Mouse (Mus musculus): ENCODE data around the gene Serpina5. TPM values are rescaled to one million over a fixed set of nuclear protein-coding genes. Genes with fewer than 3 reads are reported as not detected.
"Not testable (repeated sequence)": the region's sequence is repeated elsewhere in the genome, so short reads cannot be mapped to it uniquely, and the experiment has no call there.

Serpina5 gene
- total RNA-seq (2017), result not detected in 3 replicates

DNA sequence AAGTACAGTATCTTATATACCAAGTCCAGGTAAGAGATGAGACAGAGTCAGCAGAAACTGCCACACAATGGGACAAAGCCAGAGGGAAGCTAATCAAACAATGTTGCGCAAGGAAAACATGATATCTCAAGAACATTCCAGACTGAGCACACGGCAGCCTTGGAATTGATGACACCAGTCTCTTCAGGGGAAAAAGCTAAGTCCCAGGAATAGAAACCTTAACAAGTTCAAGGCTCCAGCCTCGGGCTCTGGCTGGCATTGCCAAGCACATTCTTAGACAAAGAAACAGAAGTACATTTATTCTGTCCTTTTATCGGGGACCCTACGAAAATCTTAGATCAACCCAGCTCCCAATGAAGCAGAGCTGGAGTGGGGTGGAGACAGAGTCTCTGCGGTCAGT is at the start of gene Serpina5:
TSS of gene Serpina5 (plus strand) at position 346 of the 400 bp plus-strand sequence.
- ATAC-seq (replicated peaks; ENCODE audit: insufficient number of reproducible peaks, low FRiP score, low TSS enrichment, poor library complexity, severe bottlenecking), result no peak

DNA sequence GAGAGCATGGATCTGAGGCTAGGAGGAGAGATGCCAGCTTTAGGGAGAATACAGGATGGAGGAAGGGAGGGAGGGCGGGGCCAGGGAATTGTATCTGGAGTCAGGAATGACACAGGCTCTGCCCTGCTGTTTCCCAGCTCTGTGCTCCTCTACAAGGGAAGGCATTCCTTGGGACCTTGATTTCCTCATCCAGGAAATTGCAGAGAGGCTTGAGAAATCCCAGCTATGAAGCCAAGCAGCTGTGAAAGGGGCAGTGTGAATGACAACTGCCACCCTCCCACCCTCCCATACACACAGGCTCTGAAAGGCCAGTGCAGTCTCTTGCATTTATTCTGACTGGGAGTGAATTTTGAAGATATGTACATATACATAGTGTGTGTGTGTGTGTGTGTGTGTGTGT is 46.9 kb upstream of the Serpina5 start:
- no peak for ATAC-seq (replicated peaks; ENCODE audit: insufficient number of reproducible peaks, low FRiP score, low TSS enrichment, poor library complexity, severe bottlenecking)

DNA sequence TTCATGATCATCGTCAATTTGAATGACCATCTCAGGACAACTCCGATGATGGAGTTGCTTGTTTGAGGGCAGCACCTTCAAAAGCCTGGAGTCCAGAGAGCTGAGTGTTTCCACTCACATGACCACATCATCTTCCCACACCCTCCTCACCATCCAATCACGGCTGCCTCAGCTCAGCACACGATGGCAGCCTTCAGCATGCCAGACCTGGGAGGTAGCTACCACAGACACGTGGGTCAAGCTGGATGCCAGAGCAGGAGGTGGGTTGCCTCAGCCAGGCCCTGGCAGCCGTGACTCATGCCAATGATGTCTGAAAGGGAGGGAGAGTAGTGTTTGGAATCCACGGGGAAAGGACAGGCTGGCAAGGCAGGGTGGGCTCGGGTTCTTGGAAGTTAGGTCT is 45.2 kb upstream of the Serpina5 start:
- ATAC-seq (replicated peaks; ENCODE audit: insufficient number of reproducible peaks, low FRiP score, low TSS enrichment, poor library complexity, severe bottlenecking), result no peak

DNA sequence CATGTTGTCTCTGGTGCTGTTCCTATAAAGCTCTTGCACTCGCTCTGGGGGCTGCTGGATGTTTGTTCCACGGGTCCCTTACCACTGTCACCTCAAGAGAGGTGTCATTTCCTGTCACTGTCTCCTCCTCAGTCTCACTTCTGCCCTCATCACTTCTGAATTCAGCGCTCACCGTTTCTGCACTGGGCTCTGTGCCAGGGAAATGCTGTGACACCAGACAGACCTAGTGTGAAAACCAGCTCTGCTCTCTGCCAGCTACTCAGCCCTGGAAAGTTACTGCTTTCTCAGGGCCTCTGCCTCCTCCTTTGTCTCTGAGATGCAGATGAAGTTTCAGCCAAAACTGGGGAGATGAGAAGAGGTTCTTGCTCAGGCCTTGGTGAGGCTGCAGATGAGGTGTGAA is 43.9 kb upstream of the Serpina5 start:
- peak; percentile 58 for ATAC-seq (replicated peaks; ENCODE audit: insufficient number of reproducible peaks, low FRiP score, low TSS enrichment, poor library complexity, severe bottlenecking)

DNA sequence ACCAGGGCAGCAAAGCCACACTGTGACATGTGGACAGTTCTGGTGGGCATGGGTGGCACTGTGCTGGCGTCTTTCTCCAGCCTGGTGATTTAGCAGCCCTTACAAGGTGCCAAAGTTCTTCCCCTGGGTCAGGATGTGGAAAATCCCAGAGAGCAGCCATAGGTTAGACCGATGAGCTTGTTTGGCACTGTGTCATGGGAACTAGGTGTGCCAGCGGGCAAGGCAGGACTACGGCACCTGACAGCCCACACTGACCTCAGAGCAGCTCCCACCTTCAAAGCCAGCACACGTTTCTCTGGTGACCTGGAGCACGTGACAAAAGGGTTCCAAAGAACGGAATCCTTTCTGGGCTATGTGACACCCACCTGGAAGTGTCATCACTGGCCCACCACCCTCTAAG is 43.4 kb upstream of the Serpina5 start:
- no peak for ATAC-seq (replicated peaks; ENCODE audit: insufficient number of reproducible peaks, low FRiP score, low TSS enrichment, poor library complexity, severe bottlenecking)

DNA sequence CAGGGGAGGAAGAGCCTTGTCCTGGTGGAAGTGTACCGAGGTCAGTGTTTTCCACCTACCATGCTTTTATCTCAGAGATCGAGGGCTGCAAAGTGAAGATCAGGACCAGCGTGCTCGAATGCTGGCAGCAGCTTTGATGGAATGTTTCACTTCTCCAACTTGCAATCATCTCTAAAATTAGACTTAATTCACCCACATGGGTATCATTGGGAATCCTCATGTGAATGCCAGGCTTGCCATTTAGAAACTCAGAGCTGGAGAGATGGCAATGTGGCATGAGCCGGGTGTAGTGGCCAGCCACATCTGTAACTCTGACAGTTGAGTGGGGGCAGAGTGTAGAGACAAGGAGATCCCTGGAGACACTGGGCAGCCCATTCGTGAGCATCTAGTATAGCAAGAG is 40.8 kb upstream of the Serpina5 start:
- no peak for ATAC-seq (replicated peaks; ENCODE audit: insufficient number of reproducible peaks, low FRiP score, low TSS enrichment, poor library complexity, severe bottlenecking)

DNA sequence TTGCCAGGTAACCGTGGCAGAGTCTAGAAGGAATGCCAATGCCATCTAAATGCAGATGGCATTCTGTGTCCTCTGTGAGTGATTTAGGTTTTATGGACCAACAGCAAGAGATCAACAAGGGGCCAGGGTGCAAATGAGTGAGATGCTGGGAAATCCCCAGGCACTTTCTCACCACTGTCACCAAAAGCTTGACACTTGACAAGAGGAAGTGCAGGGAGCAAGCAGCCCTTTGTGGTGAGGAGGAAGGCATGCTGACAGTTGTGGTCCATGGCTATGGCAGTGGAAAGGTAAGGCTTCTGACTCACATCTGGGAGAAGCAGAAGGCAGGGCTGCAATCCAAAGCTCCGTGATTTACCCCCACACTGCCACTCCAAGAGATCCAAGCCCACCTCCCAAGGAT is 39.1 kb upstream of the Serpina5 start:
- peak; percentile 54; the same call in 1 of the 2 replicates for ATAC-seq (replicated peaks; ENCODE audit: insufficient number of reproducible peaks, low FRiP score, low TSS enrichment, poor library complexity, severe bottlenecking)

DNA sequence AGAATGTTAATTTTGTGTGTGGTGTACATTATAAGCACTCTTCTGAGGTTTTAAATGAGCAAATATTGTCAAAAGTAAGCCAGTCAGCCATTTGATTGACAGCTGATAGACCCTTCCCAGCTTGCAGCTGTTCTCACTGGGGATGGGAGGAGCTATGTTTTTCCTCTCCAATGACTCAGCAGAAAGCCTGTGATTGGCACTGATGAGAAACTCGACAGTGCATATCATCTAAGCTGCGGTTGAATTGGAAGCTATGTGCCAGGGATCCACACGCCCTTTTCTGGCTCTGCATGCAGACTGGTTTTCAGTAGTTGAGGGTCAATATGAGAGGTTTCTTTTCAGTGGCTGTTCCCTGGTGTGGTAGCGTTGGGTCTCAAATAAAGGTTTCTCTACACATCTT is 36.4 kb upstream of the Serpina5 start:
- no peak for ATAC-seq (replicated peaks; ENCODE audit: insufficient number of reproducible peaks, low FRiP score, low TSS enrichment, poor library complexity, severe bottlenecking)

DNA sequence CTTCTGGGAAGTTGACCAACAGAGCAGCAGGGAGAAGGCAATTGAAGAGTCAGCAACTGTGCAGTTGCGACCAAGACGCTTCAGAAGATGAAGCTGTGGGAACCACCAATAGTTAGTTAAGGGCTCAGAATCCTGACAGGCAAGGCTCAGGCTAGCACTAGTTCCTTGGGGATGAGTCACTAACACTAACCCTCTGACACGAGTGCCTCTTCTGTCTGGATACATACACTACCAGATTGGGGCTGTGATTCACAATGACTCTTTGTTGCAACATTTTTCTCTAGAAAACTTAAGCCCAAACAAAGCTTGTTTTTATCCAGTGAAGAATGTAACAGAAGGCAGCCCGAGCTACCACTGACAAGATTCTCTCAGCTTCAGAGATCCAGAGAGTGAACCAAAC is 35.9 kb upstream of the Serpina5 start:
- ATAC-seq (replicated peaks; ENCODE audit: insufficient number of reproducible peaks, low FRiP score, low TSS enrichment, poor library complexity, severe bottlenecking), result no peak

DNA sequence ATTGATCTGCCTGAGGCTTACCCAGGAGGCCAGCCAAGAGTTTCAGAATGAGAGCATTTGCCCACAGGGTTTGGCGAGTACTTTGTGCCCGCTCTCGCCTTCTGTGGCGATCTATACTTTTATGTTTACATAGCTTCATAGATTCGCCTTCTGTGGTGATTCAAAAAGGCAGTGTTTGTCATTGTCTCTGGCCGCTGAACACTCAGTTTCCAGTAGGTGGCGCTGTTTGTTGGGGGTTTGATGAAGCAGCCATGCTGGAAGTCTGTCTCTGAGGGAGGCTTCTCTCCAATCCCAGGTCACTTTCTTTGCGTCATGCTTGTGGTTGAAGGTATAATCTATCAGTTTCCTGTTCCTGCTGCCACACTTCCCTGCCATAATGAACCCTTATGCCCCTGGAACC is 34.7 kb upstream of the Serpina5 start:
- 0 out of 2 replicates have a peak, but pooled peaks have one; percentile 25 for ATAC-seq (replicated peaks; ENCODE audit: insufficient number of reproducible peaks, low FRiP score, low TSS enrichment, poor library complexity, severe bottlenecking)

DNA sequence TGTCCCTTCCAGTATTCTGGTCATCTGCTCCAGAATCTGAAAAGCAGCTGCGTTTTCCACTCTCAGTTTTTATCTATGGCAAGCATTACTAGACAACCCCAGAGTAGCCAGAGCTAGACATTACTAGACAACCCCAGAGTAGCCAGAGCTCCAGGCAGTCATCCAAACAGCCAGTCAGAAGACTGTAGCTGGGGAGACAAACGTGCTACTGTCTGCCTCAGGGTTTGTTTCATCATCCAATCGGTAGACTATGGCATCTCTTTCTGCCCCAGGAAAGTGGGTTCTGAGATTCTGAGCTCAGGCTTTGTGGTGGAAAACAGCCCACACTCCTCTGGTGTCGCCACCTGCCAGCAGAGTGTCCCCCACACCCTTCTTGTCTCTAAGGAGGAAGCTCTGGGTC is 33.4 kb upstream of the Serpina5 start:
- peak; percentile 49 for ATAC-seq (replicated peaks; ENCODE audit: insufficient number of reproducible peaks, low FRiP score, low TSS enrichment, poor library complexity, severe bottlenecking)

DNA sequence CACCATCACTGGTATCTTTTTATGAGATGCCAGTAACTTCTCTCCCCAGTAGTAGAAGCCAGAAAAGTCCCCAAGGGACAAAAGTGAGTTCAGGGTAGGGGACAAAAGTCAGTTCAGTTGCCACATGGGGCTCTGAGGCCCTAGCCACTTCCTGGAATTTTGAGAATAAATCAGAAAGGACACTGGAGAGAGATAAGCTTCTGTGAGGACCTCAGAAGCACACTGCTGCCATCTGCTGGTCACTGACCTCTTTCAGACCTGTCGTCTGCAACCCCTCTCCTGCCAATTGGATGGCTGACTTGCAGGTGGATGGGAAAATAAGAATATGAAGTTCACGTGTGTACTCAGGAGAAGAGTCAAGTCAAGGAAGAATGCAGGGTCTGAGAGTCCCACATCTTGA is 31.3 kb upstream of the Serpina5 start:
- no peak for ATAC-seq (replicated peaks; ENCODE audit: insufficient number of reproducible peaks, low FRiP score, low TSS enrichment, poor library complexity, severe bottlenecking)

DNA sequence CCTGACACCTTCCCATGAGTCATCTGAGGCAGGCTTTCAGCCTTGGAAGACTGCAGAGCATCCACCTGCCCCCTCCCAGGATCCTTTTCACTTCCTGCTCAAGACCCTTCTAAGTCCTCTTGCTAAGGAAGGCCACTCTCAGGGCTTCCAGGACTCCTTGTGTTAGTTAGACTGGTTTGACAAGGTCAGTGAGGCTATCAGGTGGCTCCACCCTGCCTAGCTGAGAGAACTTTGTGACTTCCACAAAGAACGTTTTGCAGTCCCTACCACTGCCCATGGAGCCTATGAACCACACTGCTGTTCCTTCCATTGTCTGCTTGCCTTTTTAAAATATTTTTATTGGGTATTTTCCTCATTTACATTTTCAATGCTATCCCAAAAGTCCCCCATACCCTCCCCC is 29.2 kb upstream of the Serpina5 start:
- no peak for ATAC-seq (replicated peaks; ENCODE audit: insufficient number of reproducible peaks, low FRiP score, low TSS enrichment, poor library complexity, severe bottlenecking)

DNA sequence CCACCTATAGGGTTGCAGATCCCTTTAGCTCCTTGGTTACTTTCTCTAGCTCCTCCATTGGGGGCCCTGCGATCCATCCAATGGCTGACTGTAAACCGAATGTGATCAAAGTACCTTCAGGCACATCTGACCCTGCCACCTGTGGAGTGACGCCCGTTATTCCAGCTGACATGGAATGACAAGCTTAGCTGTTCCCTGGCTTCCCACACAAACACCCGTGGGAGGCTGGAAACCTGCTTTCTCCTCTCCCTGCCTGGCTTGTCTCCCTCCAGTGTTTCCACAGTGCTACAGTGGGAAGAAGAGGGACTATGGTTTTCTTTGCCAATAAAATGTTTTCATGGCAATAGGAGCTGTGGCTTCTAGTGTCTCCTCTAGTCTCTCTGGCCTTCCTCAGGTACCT is 28.6 kb upstream of the Serpina5 start:
- ATAC-seq (replicated peaks; ENCODE audit: insufficient number of reproducible peaks, low FRiP score, low TSS enrichment, poor library complexity, severe bottlenecking), result no peak

DNA sequence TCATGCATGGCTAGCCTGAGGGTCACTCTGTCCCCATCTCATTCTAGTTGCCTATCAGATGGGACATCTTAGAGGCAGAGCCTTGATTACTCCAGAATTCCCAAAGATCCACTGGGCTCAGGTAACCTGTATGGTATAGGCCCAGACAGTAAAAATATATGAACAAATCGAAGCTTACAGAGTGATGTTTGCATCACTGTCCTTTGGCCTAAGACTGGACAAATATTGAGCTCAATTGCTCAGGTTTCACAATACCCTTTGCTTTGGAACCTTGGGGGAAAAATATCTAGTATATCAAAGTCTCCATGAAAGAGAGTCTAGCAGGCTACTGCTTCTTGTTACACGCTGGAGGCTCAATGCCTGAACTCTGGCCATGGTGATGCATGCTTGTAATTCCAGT is 10.8 kb upstream of the Serpina5 start:
- ATAC-seq (replicated peaks; ENCODE audit: insufficient number of reproducible peaks, low FRiP score, low TSS enrichment, poor library complexity, severe bottlenecking), result no peak

DNA sequence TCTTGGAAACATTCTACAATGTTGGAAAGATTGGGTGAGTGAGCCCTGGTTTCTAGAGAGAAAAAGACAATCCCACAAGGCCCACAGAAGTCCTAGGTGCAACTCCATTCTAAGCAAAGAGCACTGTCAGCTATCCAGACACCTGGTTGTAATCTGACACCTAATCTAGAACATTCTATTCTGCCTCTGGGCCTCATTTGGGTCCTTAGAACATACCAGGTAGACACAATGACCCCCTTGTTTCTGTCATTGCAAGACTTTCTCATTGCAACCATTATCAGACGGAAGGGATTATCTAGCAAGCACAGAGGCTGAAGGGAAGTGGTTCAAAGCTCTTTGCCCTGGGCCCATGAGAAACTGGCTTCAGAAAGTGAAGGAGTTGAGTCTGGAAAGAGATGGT is 9.6 kb upstream of the Serpina5 start:
- no peak for ATAC-seq (replicated peaks; ENCODE audit: insufficient number of reproducible peaks, low FRiP score, low TSS enrichment, poor library complexity, severe bottlenecking)

DNA sequence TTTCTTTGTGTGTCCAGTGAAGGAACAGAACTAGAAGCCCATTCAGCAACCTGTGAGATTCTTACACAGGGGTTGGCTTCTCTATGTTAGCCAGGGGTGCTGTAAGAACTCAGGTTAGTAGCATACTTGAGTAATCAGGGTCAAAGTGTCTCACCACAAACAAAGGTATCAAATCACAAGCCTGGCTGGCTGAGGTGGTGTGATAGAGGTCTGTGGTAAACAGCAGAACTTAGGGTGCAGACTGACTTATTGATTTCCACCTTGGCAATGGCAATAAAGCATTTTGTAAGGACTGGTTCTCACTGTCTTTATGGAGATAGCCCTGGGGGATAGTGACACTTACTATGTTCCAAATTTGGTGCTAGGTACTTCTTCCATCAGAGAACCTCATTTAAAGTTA is 4.9 kb downstream of the Serpina5 start:
- no peak for ATAC-seq (replicated peaks; ENCODE audit: insufficient number of reproducible peaks, low FRiP score, low TSS enrichment, poor library complexity, severe bottlenecking)

DNA sequence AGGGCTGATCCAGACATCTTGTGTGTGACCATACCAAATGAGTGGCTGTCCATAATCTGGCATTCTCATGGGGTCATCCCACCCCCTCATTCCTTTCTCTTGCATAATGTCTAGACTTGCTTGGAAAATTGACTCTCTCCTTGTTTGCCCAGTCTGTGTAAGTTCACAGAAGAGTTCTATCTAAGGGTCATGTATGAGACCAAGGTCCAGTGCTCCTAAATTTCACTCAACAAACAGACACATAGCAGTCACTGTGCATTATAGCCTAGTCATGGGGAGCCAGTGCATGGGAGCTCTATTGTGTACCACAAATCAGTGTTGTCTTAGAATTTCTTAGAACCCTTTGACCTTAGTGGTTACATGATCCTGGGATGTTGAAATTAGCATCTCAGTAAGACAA is 6.0 kb downstream of the Serpina5 start:
- no peak for ATAC-seq (replicated peaks; ENCODE audit: insufficient number of reproducible peaks, low FRiP score, low TSS enrichment, poor library complexity, severe bottlenecking)

DNA sequence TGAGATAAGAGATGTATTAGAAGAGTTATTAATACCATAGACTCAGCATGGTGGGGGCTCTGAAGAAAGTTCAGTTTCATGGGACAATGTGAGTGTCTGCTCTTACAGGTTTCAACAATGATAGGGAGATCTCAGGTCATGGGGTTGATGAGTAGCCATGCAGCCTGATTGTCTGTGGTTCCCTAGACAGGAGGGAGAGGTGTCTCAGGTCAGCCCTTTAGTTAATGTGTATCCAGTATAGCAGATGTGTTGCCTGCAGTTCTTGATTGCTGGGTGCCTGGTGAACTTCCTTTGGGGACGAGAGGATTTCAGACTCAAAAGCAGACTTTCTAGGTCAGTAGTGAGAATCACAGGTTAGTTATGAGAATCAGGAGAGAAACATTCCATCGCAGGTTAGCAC is 7.6 kb downstream of the Serpina5 start:
- no peak for ATAC-seq (replicated peaks; ENCODE audit: insufficient number of reproducible peaks, low FRiP score, low TSS enrichment, poor library complexity, severe bottlenecking)

DNA sequence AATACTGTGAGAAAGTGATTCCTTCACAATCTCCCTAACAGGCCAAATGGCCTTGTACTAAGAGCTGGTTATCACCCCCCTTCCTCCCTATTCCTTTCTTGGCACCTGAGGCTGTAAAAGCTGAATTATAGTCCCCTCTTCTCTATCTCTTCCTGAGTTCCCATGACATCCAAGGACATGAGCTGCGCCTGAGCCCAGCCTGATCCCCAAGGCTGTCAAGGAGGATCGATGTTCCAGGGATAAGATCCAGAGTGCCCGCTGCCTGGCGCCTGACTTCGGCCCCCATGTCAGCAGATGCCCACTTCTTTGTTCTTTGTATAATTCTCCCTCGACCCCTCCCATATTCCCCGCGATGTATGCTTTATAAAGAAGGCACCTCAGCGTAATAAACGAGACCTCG is 11.4 kb downstream of the Serpina5 start, which contains the start of gene Serpina3a:
TSS of gene Serpina3a (plus strand) at position 392 of the 400 bp plus-strand sequence.
- not testable (repeated sequence) for ATAC-seq (replicated peaks; ENCODE audit: insufficient number of reproducible peaks, low FRiP score, low TSS enrichment, poor library complexity, severe bottlenecking)

DNA sequence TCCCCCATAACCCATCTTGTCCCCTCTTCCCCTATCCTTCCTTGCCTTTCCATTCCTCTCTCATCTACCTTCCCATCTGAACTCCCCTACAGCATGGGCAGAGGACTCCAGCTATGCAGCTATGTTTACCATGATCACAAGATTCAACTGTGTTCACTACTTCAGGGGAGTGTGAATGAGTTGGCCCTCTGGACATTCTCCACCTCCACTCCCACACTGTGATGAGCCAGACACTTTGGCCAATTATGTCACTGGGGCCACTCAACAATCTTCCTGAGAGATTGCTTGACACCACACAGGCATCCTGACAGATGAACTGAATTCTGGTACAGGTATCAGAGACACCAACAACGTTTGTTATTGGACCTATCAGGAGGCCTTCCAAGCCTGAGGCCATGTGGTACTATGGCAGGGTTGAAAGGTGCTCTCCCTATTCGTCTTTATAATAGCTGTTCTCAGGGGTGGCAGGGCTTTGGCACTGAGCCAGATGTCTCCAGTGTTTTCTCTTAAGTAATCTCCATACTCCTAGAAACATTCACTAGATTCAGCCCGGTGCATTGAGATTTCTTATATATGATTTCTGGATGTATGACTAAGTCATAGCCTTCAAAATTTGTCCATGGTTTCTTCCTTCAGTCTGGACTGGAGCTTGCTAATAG is 14.1 kb downstream of the Serpina5 start:
- ATAC-seq (replicated peaks; ENCODE audit: insufficient number of reproducible peaks, low FRiP score, low TSS enrichment, poor library complexity, severe bottlenecking), result no peak

All from monocyte, adult 5-6 weeks (primary cell).